Mouse (Mus musculus) thymus, adult 2 months (tissue): ENCODE results near the gene Rmdn3.

Source experiments
- CTCF ChIP-seq: fragments of 200-500 bp; IDR thresholded peaks from 2 replicates; pipeline ENCODE4 v1.5.1; 2012; ENCODE audit warnings: mild to moderate bottlenecking, control low read depth, low read length, moderate library complexity, borderline replicate concordance; ENCODE audit not compliant: control insufficient read depth, poor library complexity, insufficient read depth; ENCODE audit errors: extremely low read depth
- POLR2A ChIP-seq: fragments of 200-500 bp; IDR thresholded peaks from 2 replicates; pipeline ENCODE4 v1.6.1; 2012; ENCODE audit warnings: mild to moderate bottlenecking, low read length, control low read depth, moderate library complexity; ENCODE audit not compliant: control insufficient read depth, poor library complexity, insufficient read depth; ENCODE audit errors: extremely low read depth

DNA sequence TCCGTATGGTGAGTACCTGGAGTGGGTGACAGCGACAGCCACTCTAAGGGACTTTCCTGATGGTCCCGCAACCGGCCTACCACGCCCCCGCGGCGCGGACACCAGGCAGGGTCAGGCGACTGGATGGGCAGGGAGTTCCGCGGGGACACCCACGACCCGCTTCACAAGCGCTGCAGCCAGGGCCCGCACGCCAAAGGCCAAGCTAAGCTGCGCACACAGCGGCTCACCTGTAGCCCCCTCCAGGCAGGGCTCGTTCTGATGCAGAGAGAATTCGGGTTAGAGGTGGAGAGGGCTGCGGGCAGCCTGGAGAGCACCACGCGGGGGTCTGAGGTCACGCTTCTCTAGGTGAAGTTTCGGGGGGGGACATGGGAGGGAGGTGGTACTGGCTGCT, 11.0 kb upstream of the Rmdn3 start:
- TF ChIP-seq CTCF (no peak), POLR2A (no peak)
